Mouse (Mus musculus): ENCODE results near the gene Gpr156. TPM values are rescaled to one million over a fixed set of nuclear protein-coding genes. Genes with fewer than 3 reads are reported as not detected.

The Gpr156 gene
- polyA plus RNA-seq, 1 experiment, result 0.22 TPM

- H3K4me3 ChIP-seq (replicated peaks; ENCODE audit: extremely low read depth, low read depth, low read length), result no peak overlapping the region
- WGBS, result 91% methylated on average over 17 of the region's 17 CpGs
- TF ChIP-seq POLR2A (IDR thresholded peaks at IDR 0.05; ENCODE audit: borderline replicate concordance, extremely low read depth, low read depth, low read length) (no peak), CTCF (IDR thresholded peaks at IDR 0.05; ENCODE audit: insufficient read depth, low read length) (no peak)
- DNase-seq, result no peak
- no peaks in the 10 kb centered on the region for H3K4me1 ChIP-seq (ENCODE audit: control insufficient read depth, insufficient read depth, low read length)
Measured at GRCm38 (mm10) chr16:38004486-38005020, 88.3 kb downstream of the Gpr156 start.

GRCm38 (mm10) chr16:38005471-38005870, 89.2 kb downstream of the Gpr156 start:
- no peaks in the 10 kb centered on the region for H3K4me1 ChIP-seq (ENCODE audit: control insufficient read depth, insufficient read depth, low read length)
- no peak overlapping the region for H3K4me3 ChIP-seq (replicated peaks; ENCODE audit: extremely low read depth, low read depth, low read length)
- TF ChIP-seq POLR2A (IDR thresholded peaks at IDR 0.05; ENCODE audit: borderline replicate concordance, extremely low read depth, low read depth, low read length) (no peak), CTCF (IDR thresholded peaks at IDR 0.05; ENCODE audit: insufficient read depth, low read length) (no peak)
- no peak for DNase-seq
- WGBS, result 84% methylated on average over 10 of the region's 10 CpGs

- DNase-seq, result no peak
- TF ChIP-seq CTCF (IDR thresholded peaks at IDR 0.05; ENCODE audit: insufficient read depth, low read length), result no peak
- no peak for TF ChIP-seq POLR2A (IDR thresholded peaks at IDR 0.05; ENCODE audit: borderline replicate concordance, extremely low read depth, low read depth, low read length)
- 64% methylated on average over 5 of the region's 5 CpGs for WGBS
- no peaks in the 10 kb centered on the region for H3K4me1 ChIP-seq (ENCODE audit: control insufficient read depth, insufficient read depth, low read length)
- no peak overlapping the region for H3K4me3 ChIP-seq (replicated peaks; ENCODE audit: extremely low read depth, low read depth, low read length)
Measured at GRCm38 (mm10) chr16:38008371-38008770, 92.1 kb downstream of the Gpr156 start.

- Histone ChIP-seq H3K4me3 (replicated peaks; ENCODE audit: extremely low read depth, low read depth, low read length) (no peak overlapping the region), H3K4me1 (ENCODE audit: control insufficient read depth, insufficient read depth, low read length) (no peaks in the 10 kb centered on the region)
- no peak for TF ChIP-seq POLR2A (IDR thresholded peaks at IDR 0.05; ENCODE audit: borderline replicate concordance, extremely low read depth, low read depth, low read length)
- no peak for TF ChIP-seq CTCF (IDR thresholded peaks at IDR 0.05; ENCODE audit: insufficient read depth, low read length)
- no peak for DNase-seq
- WGBS, result 69% methylated on average over 14 of the region's 14 CpGs
Measured at GRCm38 (mm10) chr16:38009041-38009825, 92.9 kb downstream of the Gpr156 start.

GRCm38 (mm10) chr16:38011486-38011885, 95.2 kb downstream of the Gpr156 start:
- WGBS, result 83% methylated on average over 13 of the region's 13 CpGs
- Histone ChIP-seq H3K4me3 (replicated peaks; ENCODE audit: extremely low read depth, low read depth, low read length) (no peak overlapping the region), H3K4me1 (ENCODE audit: control insufficient read depth, insufficient read depth, low read length) (no peaks in the 10 kb centered on the region)
- no peak for DNase-seq
- TF ChIP-seq POLR2A (IDR thresholded peaks at IDR 0.05; ENCODE audit: borderline replicate concordance, extremely low read depth, low read depth, low read length) (no peak), CTCF (IDR thresholded peaks at IDR 0.05; ENCODE audit: insufficient read depth, low read length) (no peak)

- Histone ChIP-seq H3K4me3 (replicated peaks; ENCODE audit: extremely low read depth, low read depth, low read length) (no peak overlapping the region), H3K4me1 (ENCODE audit: control insufficient read depth, insufficient read depth, low read length) (no peaks in the 10 kb centered on the region)
- WGBS, result 37% methylated on average over 5 of the region's 5 CpGs
- TF ChIP-seq POLR2A (IDR thresholded peaks at IDR 0.05; ENCODE audit: borderline replicate concordance, extremely low read depth, low read depth, low read length), result no peak
- no peak for TF ChIP-seq CTCF (IDR thresholded peaks at IDR 0.05; ENCODE audit: insufficient read depth, low read length)
- DNase-seq, result peak; percentile 79
Measured at GRCm38 (mm10) chr16:38012382-38012781, 96.1 kb downstream of the Gpr156 start.

GRCm38 (mm10) chr16:38012891-38013290, 96.6 kb downstream of the Gpr156 start:
- WGBS, result 28% methylated on average over 4 of the region's 4 CpGs
- TF ChIP-seq POLR2A (IDR thresholded peaks at IDR 0.05; ENCODE audit: borderline replicate concordance, extremely low read depth, low read depth, low read length), result no peak
- no peak for TF ChIP-seq CTCF (IDR thresholded peaks at IDR 0.05; ENCODE audit: insufficient read depth, low read length)

GRCm38 (mm10) chr16:38014951-38015350, 98.7 kb downstream of the Gpr156 start:
- TF ChIP-seq POLR2A (IDR thresholded peaks at IDR 0.05; ENCODE audit: borderline replicate concordance, extremely low read depth, low read depth, low read length) (no peak), CTCF (IDR thresholded peaks at IDR 0.05; ENCODE audit: insufficient read depth, low read length) (no peak)
- no peak overlapping the region for H3K4me3 ChIP-seq (replicated peaks; ENCODE audit: extremely low read depth, low read depth, low read length)

More at GRCm38 (mm10) chr16:38012891-38013290, 96.6 kb downstream of the Gpr156 start:
- Histone ChIP-seq H3K4me3 (replicated peaks; ENCODE audit: extremely low read depth, low read depth, low read length) (no peak overlapping the region), H3K4me1 (ENCODE audit: control insufficient read depth, insufficient read depth, low read length) (no peaks in the 10 kb centered on the region)
- DNase-seq, result peak; percentile 49

GRCm38 (mm10) chr16:38016928-38017524, 100.7 kb downstream of the Gpr156 start:
- DNase-seq, result no peak
- WGBS, result 91% methylated on average over 8 of the region's 8 CpGs
- TF ChIP-seq POLR2A (IDR thresholded peaks at IDR 0.05; ENCODE audit: borderline replicate concordance, extremely low read depth, low read depth, low read length), result no peak
- TF ChIP-seq CTCF (IDR thresholded peaks at IDR 0.05; ENCODE audit: insufficient read depth, low read length), result no peak
- no peak overlapping the region for H3K4me3 ChIP-seq (replicated peaks; ENCODE audit: extremely low read depth, low read depth, low read length)
- H3K4me1 ChIP-seq (ENCODE audit: control insufficient read depth, insufficient read depth, low read length), result no peaks in the 10 kb centered on the region

More at GRCm38 (mm10) chr16:38014951-38015350, 98.7 kb downstream of the Gpr156 start:
- WGBS, result 57% methylated on average over 4 of the region's 4 CpGs
- no peaks in the 10 kb centered on the region for H3K4me1 ChIP-seq (ENCODE audit: control insufficient read depth, insufficient read depth, low read length)
- DNase-seq, result no peak
